Mouse (Mus musculus) cerebellum, adult 9-11 months (tissue): Measurements from ENCODE around the gene Sox9.
A peak's percentile ranks its signal among the peaks of the same experiment; 100 is the strongest.

Source experiments
- DNase-seq: peaks from one replicate; pipeline ENCODE4 v3.0.0; 2022

Sox9 gene

GRCm38 (mm10) chr11:112781994-112782356, at the start of gene Sox9:
Sox9 (plus strand) TSS chr11:112782224.
- DNase-seq = peak; percentile 58

- DNase-seq = no peak
Observed at GRCm38 (mm10) chr11:112732401-112732800, 49.6 kb upstream of the Sox9 start.

- DNase-seq = no peak
Observed at GRCm38 (mm10) chr11:112737071-112737470, 45.0 kb upstream of the Sox9 start.

- DNase-seq = no peak
Observed at GRCm38 (mm10) chr11:112739681-112740080, 42.3 kb upstream of the Sox9 start.

GRCm38 (mm10) chr11:112756516-112756915, 25.5 kb upstream of the Sox9 start:
- DNase-seq = no peak

GRCm38 (mm10) chr11:112758056-112758455, 24.0 kb upstream of the Sox9 start:
- no peak for DNase-seq

GRCm38 (mm10) chr11:112766956-112767355, 15.1 kb upstream of the Sox9 start:
- DNase-seq = no peak

GRCm38 (mm10) chr11:112767531-112768041, 14.4 kb upstream of the Sox9 start:
- no peak for DNase-seq

- DNase-seq = no peak
Observed at GRCm38 (mm10) chr11:112772791-112773355, 9.2 kb upstream of the Sox9 start.

- DNase-seq = no peak
Observed at GRCm38 (mm10) chr11:112779762-112780161, 2.3 kb upstream of the Sox9 start.

GRCm38 (mm10) chr11:112780394-112780920, 1.6 kb upstream of the Sox9 start:
- DNase-seq = no peak

- DNase-seq = no peak
Observed at GRCm38 (mm10) chr11:112781035-112781911, 751 bp upstream of the Sox9 start.

- no peak for DNase-seq
Observed at GRCm38 (mm10) chr11:112782357-112783121, 515 bp downstream of the Sox9 start.

GRCm38 (mm10) chr11:112783401-112784346, 1.6 kb downstream of the Sox9 start:
- DNase-seq = no peak

- DNase-seq = no peak
Observed at GRCm38 (mm10) chr11:112784347-112784902, 2.4 kb downstream of the Sox9 start.

GRCm38 (mm10) chr11:112784903-112785381, 2.9 kb downstream of the Sox9 start:
- DNase-seq = no peak

- DNase-seq = no peak
Observed at GRCm38 (mm10) chr11:112785581-112785980, 3.6 kb downstream of the Sox9 start.

- no peak for DNase-seq
Observed at GRCm38 (mm10) chr11:112786427-112786826, 4.4 kb downstream of the Sox9 start.

- DNase-seq = no peak
Observed at GRCm38 (mm10) chr11:112788296-112788695, 6.3 kb downstream of the Sox9 start.

- DNase-seq = no peak
Observed at GRCm38 (mm10) chr11:112796379-112796778, 14.4 kb downstream of the Sox9 start.

- no peak for DNase-seq
Observed at GRCm38 (mm10) chr11:112798831-112799382, 16.9 kb downstream of the Sox9 start.
